Mouse (Mus musculus) spleen, adult 2 months (tissue): ENCODE measurements around the gene Arrb1.

Source experiments
- CTCF ChIP-seq: fragments of 200-500 bp; IDR thresholded peaks from 2 replicates; pipeline ENCODE4 v1.5.1; 2011; ENCODE audit warnings: mild to moderate bottlenecking, inconsistent platforms; ENCODE audit not compliant: insufficient read depth, insufficient read length, insufficient replicate concordance; ENCODE audit errors: extremely low read depth
- POLR2A ChIP-seq: fragments of 200-500 bp; IDR thresholded peaks from 2 replicates; pipeline ENCODE4 v1.6.1; 2011; ENCODE audit warnings: low read depth, low read length, inconsistent platforms

GRCm38 (mm10) chr7:99572931-99573330 is 37.7 kb downstream of the Arrb1 start:
- no peak for TF ChIP-seq CTCF
- TF ChIP-seq POLR2A: no peak
